Mouse (Mus musculus): ENCODE results near the gene Zfp354b.

Zfp354b gene

DNA sequence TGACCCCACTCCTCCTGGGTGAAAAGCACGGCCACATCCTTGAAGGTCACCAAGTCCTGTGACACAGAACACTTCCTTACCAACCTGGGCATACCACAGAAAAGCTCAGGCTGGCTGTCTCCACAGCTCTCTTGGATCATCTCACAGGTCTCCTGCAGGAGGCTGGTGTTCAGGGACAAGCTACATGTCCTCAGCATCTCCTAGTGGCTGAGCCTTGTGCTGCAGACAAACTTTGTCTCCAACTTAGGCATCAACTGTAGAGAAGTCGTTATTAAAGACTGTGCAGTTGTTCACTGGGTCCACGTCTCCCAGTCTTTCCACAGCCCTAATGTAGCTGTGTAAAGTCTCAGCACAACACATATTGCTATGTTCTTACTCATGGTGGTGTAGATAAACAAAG lies 47.7 kb downstream of the Zfp354b start:
- no peak for DNase-seq

- no peak for DNase-seq
These were observed 52.8 kb downstream of the Zfp354b start for GRCm38 (mm10) chr11:50878641-50879040.

Measured in cerebellum, adult 18-20 months (tissue).